Mouse (Mus musculus): Measurements from ENCODE around the gene Sult4a1.
A peak's percentile ranks its signal among the peaks of the same experiment; 100 is the strongest.
"Not testable (repeated sequence)": the region's sequence is repeated elsewhere in the genome, so short reads cannot be mapped to it uniquely, and the experiment has no call there.

Sult4a1 gene

GRCm38 (mm10) chr15:84105105-84105923, at the start of gene Sult4a1:
Gene Sult4a1 (minus strand): TSS chr15:84105754.
- DNase-seq (ENCODE audit: low read depth), result no peak

- DNase-seq (ENCODE audit: low read depth), result no peak
Measured at GRCm38 (mm10) chr15:84140929-84141328, 35.4 kb upstream of the Sult4a1 start.

DNA sequence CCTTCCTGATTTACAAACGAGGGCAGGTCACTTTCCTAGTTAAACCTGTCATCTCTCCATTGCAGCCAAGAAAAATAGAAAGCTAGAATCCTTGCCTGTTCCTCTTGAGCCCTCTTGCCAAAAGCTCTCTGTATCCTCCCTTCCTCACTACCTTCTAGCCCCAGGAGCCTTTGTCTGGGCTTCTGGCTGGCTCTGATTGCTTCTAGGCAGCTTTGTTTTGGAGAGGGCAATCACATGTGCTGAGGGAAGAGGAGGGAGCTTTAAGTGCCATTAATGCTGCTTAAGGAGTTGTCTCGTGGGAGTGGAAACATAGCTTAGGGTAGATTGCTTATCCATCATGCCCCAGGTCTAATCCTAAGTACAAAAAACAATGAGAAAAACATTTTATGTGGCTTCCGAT, 34.6 kb upstream of the Sult4a1 start:
- no peak for DNase-seq (ENCODE audit: low read depth)

- peak; percentile 56 for DNase-seq (ENCODE audit: low read depth)
Measured at GRCm38 (mm10) chr15:84139592-84140005, 34.0 kb upstream of the Sult4a1 start.

DNA sequence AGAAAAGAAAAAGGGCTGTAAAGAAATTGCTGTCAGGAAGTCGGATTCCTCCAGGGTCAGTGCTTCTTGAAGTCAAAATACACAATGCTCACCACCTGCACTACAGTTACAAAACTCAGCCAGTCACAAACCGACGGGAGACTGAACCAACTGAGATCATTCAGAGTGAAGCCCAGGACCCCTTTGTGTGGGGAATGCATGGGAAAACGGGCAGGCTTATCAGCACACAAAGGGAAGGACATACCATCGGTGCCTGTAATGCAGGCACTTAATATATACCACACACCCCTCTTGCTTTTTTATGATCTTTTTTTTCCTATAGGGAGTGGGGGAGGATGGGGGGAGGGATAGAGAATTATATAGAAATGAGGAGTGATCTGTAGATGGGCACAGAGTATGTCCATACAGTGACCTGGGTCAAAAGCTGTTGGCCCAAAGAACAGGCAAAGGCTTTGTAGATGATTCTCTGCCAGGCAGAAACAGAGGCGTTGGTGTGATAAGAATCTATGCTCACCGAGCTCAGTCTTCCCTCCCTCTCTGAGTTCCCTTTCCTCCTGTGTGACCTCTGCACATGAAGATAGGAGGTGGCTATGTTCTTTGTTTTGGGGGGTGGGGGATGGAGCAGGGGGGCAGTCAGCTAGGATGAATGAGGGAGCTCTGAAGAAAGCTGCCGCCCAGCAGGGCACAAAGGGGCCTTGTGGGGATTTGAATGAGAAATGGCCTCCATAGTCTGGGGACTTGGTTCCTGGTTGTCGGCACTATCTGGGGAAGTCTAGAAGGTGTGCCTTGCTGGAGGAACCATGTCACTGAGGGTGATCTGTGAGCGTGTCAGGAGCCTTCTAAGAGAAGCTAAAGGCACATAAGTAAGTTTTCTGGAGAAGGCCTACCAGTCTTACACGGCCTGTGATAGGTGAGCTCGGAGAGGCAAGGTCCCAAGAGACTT, 31.2 kb upstream of the Sult4a1 start:
- peak; percentile 31 for DNase-seq (ENCODE audit: low read depth)

- DNase-seq (ENCODE audit: low read depth), result peak; percentile 69
Measured at GRCm38 (mm10) chr15:84135472-84135871, 29.9 kb upstream of the Sult4a1 start.

DNA sequence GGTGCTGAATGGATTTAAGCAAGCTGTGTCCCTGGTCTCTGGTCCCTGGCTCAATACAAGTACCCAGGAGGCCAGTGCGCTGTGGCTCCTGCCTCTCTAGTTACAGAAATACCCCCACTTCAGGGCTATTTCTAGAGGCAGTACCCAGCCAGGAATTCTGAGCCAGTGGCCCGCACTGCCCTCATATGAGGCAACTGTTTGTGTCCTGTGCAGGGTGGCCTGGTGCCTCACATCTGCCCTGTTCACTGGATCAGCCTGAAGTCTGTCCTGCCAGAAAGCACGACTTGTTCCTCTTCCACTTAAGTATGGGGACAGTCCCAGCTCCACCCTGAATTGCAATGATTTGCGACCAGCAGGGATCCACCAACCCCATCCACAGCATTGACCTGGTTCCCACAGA, 27.9 kb upstream of the Sult4a1 start:
- DNase-seq (ENCODE audit: low read depth), result no peak

DNA sequence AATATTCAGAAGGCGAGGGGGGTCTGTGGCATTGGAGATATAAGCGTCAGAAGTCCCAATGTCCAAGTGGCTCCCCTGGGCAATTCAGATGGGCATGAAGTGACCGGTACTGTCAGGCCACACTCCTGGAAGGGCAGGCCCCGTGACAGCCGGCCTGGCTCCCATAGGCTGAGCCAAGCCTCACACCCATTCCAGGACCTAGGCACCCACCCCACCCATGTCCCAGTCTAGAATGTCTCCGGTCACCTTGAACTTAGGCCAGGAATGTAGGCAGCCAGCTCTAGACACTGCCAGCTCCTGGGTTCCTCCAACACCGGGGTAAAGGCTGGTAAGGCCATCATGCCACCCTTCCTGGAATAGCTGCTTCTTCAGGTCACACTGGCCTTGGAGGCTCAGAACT, 26.4 kb upstream of the Sult4a1 start:
- DNase-seq (ENCODE audit: low read depth), result no peak

DNA sequence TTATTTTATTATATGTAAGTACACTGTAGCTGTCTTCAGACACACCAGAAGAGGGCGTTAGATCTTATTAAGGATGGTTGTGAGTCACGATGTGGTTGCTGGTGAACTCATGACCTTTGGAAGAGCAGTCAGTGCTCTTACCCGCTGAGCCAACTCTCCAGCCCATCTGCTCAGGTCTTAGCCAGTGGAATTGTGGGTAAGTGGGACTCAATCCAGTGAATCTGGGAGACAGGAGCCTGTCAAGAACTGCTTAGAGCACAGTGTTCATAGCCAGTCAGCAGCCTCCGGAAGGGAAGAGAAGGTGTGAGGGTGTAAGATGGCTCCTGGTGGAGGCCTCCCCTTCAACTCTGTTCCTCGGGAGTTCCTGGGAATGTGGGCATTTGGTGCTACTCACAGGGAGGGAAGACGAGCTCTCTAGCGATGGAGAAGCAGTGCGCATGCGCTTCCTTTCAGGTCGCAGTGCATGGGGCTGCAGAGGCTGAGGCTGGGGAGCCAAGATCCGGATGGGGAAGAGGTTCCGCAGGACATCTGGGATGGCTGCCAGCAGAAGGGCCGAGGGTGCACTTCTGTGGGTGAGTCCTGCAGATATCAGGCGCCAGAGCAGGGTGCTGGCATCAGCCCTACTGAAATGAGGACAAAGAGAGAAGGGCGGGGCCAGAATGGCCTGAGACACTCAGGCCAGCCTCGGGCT, 25.7 kb upstream of the Sult4a1 start:
- no peak for DNase-seq (ENCODE audit: low read depth)

GRCm38 (mm10) chr15:84126871-84127270, 21.3 kb upstream of the Sult4a1 start:
- peak; percentile 47 for DNase-seq (ENCODE audit: low read depth)

- DNase-seq (ENCODE audit: low read depth), result peak; percentile 21
Measured at GRCm38 (mm10) chr15:84126447-84126846, 20.9 kb upstream of the Sult4a1 start.

- no peak for DNase-seq (ENCODE audit: low read depth)
Measured at GRCm38 (mm10) chr15:84124086-84124485, 18.5 kb upstream of the Sult4a1 start.

DNA sequence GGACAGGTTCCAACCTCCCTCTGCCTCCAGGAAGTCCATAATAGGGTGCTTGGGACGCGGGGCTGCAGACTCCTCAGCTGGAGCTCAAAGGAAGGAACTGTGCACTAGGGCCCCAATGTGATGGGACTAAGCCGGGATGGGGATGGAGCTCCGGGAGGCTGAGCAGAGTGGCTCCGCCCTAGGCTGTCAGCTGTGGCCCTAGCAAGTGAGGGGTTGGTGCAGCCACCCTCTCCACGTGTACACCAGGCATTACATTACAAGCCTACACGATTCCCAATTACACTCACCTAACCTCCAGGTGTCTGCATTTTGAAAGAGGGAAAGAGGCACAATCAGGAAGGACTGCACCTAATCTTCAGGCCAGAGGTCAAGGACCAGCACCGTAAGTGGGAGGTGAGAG, 17.5 kb upstream of the Sult4a1 start, which contains the start of gene Pnpla5:
Gene Pnpla5, minus strand, starts transcription at position 101 of the 400 bp plus-strand sequence.
- no peak for DNase-seq (ENCODE audit: low read depth)

- DNase-seq (ENCODE audit: low read depth), result no peak
Measured at GRCm38 (mm10) chr15:84121036-84121435, 15.5 kb upstream of the Sult4a1 start.

GRCm38 (mm10) chr15:84120612-84121011, 15.1 kb upstream of the Sult4a1 start:
- peak; percentile 35 for DNase-seq (ENCODE audit: low read depth)

GRCm38 (mm10) chr15:84116466-84116865, 10.9 kb upstream of the Sult4a1 start:
- peak; percentile 8 for DNase-seq (ENCODE audit: low read depth)

DNA sequence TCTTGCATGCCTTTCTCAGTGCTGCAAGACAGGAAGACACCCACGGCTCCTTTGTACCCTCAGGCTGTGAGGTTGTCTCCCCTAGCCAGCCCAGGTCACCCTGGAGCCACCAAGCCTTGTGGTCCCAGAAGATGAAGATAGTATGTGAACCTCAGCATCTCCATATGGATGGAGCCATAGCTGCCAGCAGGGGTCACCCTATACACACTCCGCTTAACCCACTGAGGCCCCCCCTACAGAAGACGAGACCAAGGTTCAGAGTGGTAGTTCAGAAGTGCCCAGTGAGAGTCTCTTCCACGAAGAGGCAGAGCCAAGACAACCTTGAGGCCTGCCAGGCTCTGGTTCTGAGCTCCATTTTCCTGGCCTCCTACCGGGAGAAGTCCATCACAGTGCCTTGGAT, 10.2 kb upstream of the Sult4a1 start:
- peak; percentile 13 for DNase-seq (ENCODE audit: low read depth)

GRCm38 (mm10) chr15:84113873-84114272, 8.3 kb upstream of the Sult4a1 start:
- no peak for DNase-seq (ENCODE audit: low read depth)

GRCm38 (mm10) chr15:84108899-84109298, 3.3 kb upstream of the Sult4a1 start:
- DNase-seq (ENCODE audit: low read depth), result no peak

- no peak for DNase-seq (ENCODE audit: low read depth)
Measured at GRCm38 (mm10) chr15:84105924-84106500, 458 bp upstream of the Sult4a1 start.

- no peak for DNase-seq (ENCODE audit: low read depth)
Measured at GRCm38 (mm10) chr15:84104626-84105025, 928 bp downstream of the Sult4a1 start.

DNA sequence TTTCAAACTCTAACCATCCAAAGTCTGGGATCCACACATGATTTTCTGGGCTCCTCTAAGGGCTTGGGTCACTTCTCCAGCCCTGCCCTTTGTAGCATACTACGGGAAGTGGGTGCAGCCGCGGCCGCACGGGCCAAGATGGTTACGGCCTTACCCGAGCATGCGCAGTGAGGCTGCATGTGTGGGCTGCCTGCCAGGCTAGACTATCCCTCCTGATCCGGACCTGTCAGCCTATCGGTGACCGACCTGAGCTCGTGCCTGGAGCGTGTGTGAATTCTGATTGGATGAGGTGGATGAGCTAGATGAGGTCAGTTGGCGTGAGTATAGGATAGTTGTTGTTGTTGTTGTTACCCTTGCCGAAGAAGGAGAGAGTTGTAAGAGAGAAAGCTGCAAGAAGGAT, 8.0 kb downstream of the Sult4a1 start:
- not testable (repeated sequence) for DNase-seq (ENCODE audit: low read depth)

Data from 416B (cell line).